Mouse (Mus musculus) megakaryocyte-erythroid progenitor cell, adult 5-6 weeks (primary cell): Measurements from ENCODE around the gene Eif2s3y. TPM values are rescaled to one million over a fixed set of nuclear protein-coding genes. Genes with fewer than 3 reads are reported as not detected.

Experiments used
- ATAC-seq: replicated peaks from 2 replicates; pipeline ENCODE4 v1.8.0; 2016; ENCODE audit warnings: mild to moderate bottlenecking, inconsistent platforms; ENCODE audit not compliant: severe bottlenecking, poor library complexity, low FRiP score, low TSS enrichment
- total RNA-seq, 2 experiments: library from RNA; stranded (forward) in 1 of 2; stranded (reverse) in 1 of 2; fragments of 200-1000, 215-1000 nt in 1 of 2; fragments of >200 nt in 1 of 2; fragmentation: Nextera tagmentation in 1 of 2; gene quantifications; 2 replicates each; pipeline ENCODE4 v1.2.3; 2014 to 2017

Gene Eif2s3y
- total RNA-seq (2014; fragmentation: Nextera tagmentation) (77.6 and 141 TPM in 2 replicates), total RNA-seq (2017) (135 and 196 TPM in 2 replicates)

DNA sequence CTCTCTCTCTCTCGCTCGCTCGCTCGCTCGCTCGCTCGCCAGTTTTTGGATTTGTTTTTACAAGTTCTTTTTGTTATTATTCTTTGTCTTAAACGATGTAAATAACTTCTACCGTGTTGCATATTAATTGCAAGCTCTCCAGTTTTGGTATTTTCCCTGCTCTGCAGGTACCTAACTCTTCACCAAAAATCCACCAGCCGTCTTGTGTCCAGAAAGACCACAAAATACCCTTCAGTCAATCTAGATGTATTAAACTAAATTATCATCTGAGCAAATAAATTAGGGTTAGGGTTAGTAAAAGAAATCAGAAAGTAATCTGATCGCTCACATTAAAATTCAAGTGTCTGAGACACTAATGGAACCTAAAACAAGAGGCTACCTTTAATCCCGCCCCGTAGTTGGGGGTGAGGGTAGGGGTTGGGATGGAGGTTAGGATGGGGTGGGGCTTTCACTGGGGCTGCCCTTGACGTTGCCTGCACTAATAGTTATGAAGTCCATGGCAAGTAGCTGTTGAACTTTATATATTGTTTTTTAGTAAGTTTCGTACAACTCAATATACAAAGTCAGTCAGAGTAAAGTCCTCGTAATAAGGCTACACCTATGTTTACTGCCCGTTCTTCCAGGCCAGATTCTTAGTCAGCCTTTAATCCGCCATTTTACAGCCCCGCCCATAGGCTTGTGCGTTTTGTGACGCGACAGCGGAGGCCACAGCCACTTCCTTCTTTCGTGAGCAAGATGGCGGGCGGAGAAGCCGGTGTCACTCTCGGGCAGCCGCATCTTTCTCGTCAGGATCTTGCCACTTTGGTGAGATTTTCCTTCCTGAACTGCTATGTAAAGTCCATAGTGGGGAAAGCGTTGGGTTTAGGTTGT is at the start of gene Eif2s3y:
Gene Eif2s3y, plus strand, starts transcription at position 662 of the 870 bp plus-strand sequence.
- ATAC-seq: peak; percentile 100

Other genes starting within 250 kb of the Eif2s3y start
- not detected in 2 replicates for gene Zfy1, start 213.1 kb upstream of the Eif2s3y start, total RNA-seq (2014; fragmentation: Nextera tagmentation)
- gene Zfy1, start 213.1 kb upstream of the Eif2s3y start, total RNA-seq (2017): not detected in 2 replicates
- gene Uba1y, start 191.9 kb upstream of the Eif2s3y start, total RNA-seq (2014; fragmentation: Nextera tagmentation): not detected in 2 replicates
- gene Uba1y, start 191.9 kb upstream of the Eif2s3y start, total RNA-seq (2017): not detected in 2 replicates
- gene Kdm5d, start 112.8 kb upstream of the Eif2s3y start, total RNA-seq (2014; fragmentation: Nextera tagmentation): 22.9 and 24.8 TPM in 2 replicates
- gene Kdm5d, start 112.8 kb upstream of the Eif2s3y start, total RNA-seq (2017): 17.0 and 31.8 TPM in 2 replicates
- 35.6 and 52.6 TPM in 2 replicates for gene Uty, start 235.2 kb downstream of the Eif2s3y start, total RNA-seq (2014; fragmentation: Nextera tagmentation)
- 37.6 and 50.1 TPM in 2 replicates for gene Uty, start 235.2 kb downstream of the Eif2s3y start, total RNA-seq (2017)